Mouse (Mus musculus): ENCODE results near the gene Il18. TPM values are rescaled to one million over a fixed set of nuclear protein-coding genes. Genes with fewer than 3 reads are reported as not detected.

The Il18 gene
- polyA plus RNA-seq, 1 experiment from 2014 or later = 5.9 TPM

DNA sequence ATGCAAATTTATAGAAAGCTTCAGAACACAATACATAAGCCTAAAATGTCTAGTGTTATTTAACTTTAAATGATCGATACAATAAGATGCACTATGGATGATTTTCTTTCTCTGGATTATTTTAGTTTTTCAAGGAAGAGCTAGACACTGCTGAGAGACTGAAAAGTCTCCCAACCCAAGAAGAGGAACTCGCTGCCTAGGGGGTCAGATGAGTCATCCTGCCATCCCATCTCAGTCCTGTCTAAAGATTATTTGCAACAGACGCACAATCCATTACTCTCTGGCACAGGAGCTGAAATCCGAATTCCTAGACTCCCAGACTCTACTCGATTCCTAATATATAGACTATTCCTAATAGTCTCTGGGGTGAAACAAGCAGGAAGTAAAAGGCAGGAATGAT is 2.4 kb upstream of the Il18 start:
- Histone ChIP-seq H3K4me2 (no peak overlapping the region), H3K27ac (no peak overlapping the region), H3K9ac (no peak overlapping the region), H3K27me3 (no peaks in the 10 kb centered on the region), H3K4me1 (replicated peaks) (0 out of 2 replicates have a peak, but pooled peaks cover 4% of the 10 kb centered on the region), H3K36me3 (no peaks in the 10 kb centered on the region), H3K4me3 (replicated peaks) (no peak overlapping the region), H3K9me3 (replicated peaks) (no peaks in the 10 kb centered on the region)
- ATAC-seq (ENCODE audit: low read depth) = no peak
- DNase-seq = no peak
- 47% methylated on average over 5 of the region's 5 CpGs for WGBS (ENCODE audit: insufficient replicate concordance)

DNA sequence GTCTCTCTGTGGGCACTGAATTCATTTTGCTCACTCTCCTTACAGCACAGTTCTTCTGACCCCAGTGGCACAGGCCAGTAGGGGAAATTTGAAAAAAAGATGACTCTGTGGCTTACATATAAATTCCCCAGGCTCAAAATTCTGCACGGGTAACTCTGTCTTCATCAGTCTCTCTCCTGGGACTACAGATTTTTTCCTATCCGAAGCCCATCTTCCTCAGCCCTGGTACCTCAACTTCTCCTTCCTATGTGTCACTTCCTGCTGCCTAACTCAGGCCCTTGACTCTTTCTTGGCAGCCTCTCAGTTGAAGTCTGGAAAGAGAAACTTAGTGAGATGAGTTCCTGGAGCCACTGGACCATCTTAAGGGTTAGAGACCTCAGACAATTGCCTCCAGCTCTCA is 1.1 kb upstream of the Il18 start:
- H3K9ac ChIP-seq = no peak overlapping the region
- H3K36me3 ChIP-seq = no peaks in the 10 kb centered on the region
- 0 out of 2 replicates have a peak, but pooled peaks cover 4% of the 10 kb centered on the region for H3K4me1 ChIP-seq (replicated peaks)
- no peak for ATAC-seq (ENCODE audit: low read depth)
- no peaks in the 10 kb centered on the region for H3K9me3 ChIP-seq (replicated peaks)
- no peak overlapping the region for H3K4me3 ChIP-seq (replicated peaks)
- 26% methylated on average over 2 of the region's 2 CpGs for WGBS (ENCODE audit: insufficient replicate concordance)
- no peak for DNase-seq
- no peak overlapping the region for H3K4me2 ChIP-seq
- H3K27me3 ChIP-seq = no peaks in the 10 kb centered on the region
- no peak overlapping the region for H3K27ac ChIP-seq

DNA sequence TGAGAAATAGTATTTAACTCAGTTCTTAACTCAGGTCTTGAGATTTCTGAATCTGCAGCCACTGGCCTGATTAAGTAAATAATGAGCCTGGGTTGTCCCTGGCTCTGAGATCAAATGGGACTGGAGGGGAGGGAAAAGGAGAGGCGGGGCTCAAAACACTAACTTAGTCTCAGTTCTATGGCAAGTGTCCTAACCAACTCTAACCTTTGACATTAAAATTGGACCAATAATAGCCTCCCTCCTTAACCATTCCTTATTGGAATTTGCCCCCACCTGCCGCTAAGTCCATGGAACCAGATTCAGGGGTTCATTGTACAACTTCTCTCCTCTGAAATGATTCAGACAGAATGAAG is 443 bp downstream of the Il18 start, which contains the start of gene Bco2:
Bco2 (minus strand) TSS at position 88 of the 353 bp plus-strand sequence.
- Histone ChIP-seq H3K27me3 (no peaks in the 10 kb centered on the region), H3K4me2 (no peak within 1 kb of the TSS), H3K36me3 (no peaks in the 10 kb centered on the region), H3K9ac (no peak within 1 kb of the TSS), H3K4me3 (replicated peaks) (no peak within 1 kb of the TSS), H3K27ac (no peak within 1 kb of the TSS), H3K9me3 (replicated peaks) (no peaks in the 10 kb centered on the region), H3K4me1 (replicated peaks) (0 out of 2 replicates have a peak, but pooled peaks cover 4% of the 10 kb centered on the region)
- WGBS (ENCODE audit: insufficient replicate concordance) = 66% methylated on average over 2 of the region's 2 CpGs
- no peak for DNase-seq
- ATAC-seq (ENCODE audit: low read depth) = no peak

DNA sequence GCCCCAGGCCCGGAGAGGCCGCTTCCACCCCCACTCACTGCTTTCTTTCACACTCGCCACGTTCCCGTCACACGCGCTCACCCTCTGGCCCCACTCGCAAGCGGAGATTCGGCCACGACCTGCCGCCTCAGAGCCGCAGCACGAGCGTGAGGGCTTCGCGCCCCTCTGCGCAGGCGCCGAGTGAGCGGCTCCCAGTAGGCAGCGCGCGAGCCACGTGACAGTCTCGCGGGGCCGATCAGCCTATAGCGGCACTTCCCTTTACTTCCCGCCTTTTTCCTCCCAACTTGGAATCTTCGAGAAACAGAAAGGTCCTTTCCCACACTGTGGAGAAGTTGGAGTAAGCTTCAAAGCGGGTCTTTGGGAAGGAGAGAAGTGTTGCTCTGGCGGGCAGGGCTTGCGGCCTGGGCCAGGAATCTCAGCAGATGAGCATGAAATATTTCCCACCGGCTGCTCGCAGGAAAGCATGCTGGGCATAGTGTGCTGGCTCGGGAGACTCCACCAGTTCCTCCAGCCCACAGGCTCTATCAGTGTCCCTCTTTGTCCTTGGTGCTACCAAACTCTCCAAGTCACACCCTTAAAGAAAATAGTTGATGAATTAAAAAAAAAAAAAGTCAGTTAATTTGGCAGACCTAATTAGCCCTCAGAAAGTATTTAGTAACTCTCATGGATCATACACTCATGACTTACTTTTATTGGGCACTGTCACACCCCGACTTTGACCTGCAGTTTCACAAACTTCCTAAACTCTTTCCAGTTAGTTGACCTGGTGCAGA is 6.7 kb downstream of the Il18 start, which contains the start of gene Tex12:
Tex12 (minus strand) TSS at position 181 of the 773 bp plus-strand sequence.
- H3K9me3 ChIP-seq (replicated peaks) = no peaks in the 10 kb centered on the region
- H3K27ac ChIP-seq = no peak within 1 kb of the TSS
- no peak within 1 kb of the TSS for H3K4me2 ChIP-seq
- no peak for DNase-seq
- no peak within 1 kb of the TSS for H3K4me3 ChIP-seq (replicated peaks)
- ATAC-seq (ENCODE audit: low read depth) = no peak
- 82% methylated on average over 38 of the region's 38 CpGs for WGBS (ENCODE audit: insufficient replicate concordance)
- H3K9ac ChIP-seq = no peak within 1 kb of the TSS
- no peaks in the 10 kb centered on the region for H3K36me3 ChIP-seq
- H3K27me3 ChIP-seq = no peaks in the 10 kb centered on the region
- no peaks in the 10 kb centered on the region for H3K4me1 ChIP-seq (replicated peaks)

DNA sequence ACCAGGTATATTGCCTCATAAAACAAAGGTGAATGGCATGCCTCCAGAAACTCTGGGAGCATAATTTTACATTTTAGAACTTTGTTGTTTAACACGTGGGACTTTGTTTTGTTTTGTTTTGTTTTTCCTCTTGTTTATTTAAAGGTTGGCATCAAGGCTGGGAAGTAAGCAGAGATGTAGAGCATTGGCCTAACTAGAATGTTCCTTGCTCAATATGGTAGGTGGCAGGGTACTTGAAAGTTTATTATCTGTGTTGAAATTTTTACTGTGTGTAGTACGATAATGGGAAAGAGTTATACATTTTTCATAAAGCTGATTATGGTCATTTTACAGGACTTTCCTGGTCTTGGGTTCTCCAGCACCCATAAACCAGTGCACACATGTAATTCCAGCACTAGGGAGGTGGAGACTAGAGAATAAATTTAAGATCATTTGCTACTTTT is 7.3 kb downstream of the Il18 start:
- Histone ChIP-seq H3K27ac (no peak overlapping the region), H3K36me3 (no peaks in the 10 kb centered on the region), H3K4me2 (no peak overlapping the region), H3K9ac (no peak overlapping the region), H3K9me3 (replicated peaks) (no peaks in the 10 kb centered on the region), H3K27me3 (no peaks in the 10 kb centered on the region), H3K4me1 (replicated peaks) (no peaks in the 10 kb centered on the region), H3K4me3 (replicated peaks) (no peak overlapping the region)
- DNase-seq = no peak
- ATAC-seq (ENCODE audit: low read depth) = no peak
- WGBS (ENCODE audit: insufficient replicate concordance) = 65% methylated on average over 2 of the region's 2 CpGs

DNA sequence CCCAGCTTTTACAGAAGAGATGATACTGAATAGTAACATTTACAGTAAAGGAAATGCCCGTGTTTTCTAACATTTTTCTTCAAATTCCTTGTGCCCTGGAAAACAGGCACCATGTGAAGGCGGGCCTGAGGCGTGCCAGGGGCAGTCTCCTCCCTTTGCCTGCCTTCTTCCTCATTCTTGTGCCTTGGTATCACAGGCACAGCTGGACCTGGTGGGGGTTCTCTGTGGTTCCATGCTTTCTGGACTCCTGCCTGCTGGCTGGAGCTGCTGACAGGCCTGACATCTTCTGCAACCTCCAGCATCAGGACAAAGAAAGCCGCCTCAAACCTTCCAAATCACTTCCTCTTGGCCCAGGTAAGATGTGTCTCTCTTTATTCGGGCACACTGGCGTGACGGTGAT is 10.5 kb downstream of the Il18 start:
- 62% methylated on average over 7 of the region's 7 CpGs for WGBS (ENCODE audit: insufficient replicate concordance)
- H3K4me2 ChIP-seq = no peak overlapping the region

DNA sequence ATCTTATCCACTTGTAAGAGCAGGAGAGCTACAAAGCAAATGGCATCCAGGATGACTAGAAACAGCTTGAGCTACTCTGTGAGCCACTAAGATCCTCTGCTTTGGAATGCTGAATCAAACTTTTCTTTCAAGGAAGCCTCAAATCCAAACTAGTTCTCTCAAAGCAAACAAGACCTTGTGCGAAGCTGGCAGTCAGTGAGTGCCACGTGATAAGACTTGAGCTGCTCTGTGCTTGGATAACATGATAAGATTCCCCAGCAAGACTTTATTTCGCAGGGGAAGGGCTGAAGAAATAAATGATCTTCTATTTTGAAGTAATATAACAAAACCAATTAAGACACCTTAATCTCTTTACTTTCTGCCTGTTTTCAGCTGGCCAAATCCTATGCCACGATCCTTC is 11.3 kb downstream of the Il18 start:
- Histone ChIP-seq H3K27ac (no peak overlapping the region), H3K36me3 (no peaks in the 10 kb centered on the region), H3K9ac (no peak overlapping the region), H3K4me2 (no peak overlapping the region), H3K27me3 (no peaks in the 10 kb centered on the region), H3K4me3 (replicated peaks) (no peak overlapping the region), H3K9me3 (replicated peaks) (no peaks in the 10 kb centered on the region), H3K4me1 (replicated peaks) (no peaks in the 10 kb centered on the region)
- DNase-seq = no peak
- WGBS (ENCODE audit: insufficient replicate concordance) = 32% methylated on average over 4 of the region's 4 CpGs
- no peak for ATAC-seq (ENCODE audit: low read depth)

More for the DNA sequence above, 10.5 kb downstream of the Il18 start:
- no peak for DNase-seq
- Histone ChIP-seq H3K9me3 (replicated peaks) (no peaks in the 10 kb centered on the region), H3K27me3 (no peaks in the 10 kb centered on the region), H3K9ac (no peak overlapping the region), H3K4me1 (replicated peaks) (no peaks in the 10 kb centered on the region), H3K4me3 (replicated peaks) (no peak overlapping the region), H3K36me3 (no peaks in the 10 kb centered on the region), H3K27ac (no peak overlapping the region)
- no peak for ATAC-seq (ENCODE audit: low read depth)

DNA sequence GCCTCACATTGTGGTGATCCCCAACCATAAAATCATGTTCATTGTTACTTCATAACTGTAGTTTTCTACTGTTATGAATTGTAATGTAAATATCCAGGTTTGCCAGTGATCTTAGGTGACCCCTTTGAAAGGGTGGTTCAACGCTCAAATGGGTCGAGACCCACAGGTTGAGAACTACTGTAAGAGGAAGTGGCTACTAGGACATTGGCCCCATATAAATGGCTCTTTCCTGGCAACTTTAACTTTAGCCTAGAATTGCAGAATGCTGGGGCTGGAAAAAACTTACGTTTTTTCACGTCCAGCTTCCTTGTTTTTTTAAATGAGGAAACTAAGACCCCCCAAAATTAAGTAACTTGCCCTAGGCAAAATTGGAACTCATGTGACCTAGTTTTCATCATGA is 12.7 kb downstream of the Il18 start:
- WGBS (ENCODE audit: insufficient replicate concordance) = 52% methylated on average over 4 of the region's 4 CpGs
- Histone ChIP-seq H3K4me2 (no peak overlapping the region), H3K9ac (no peak overlapping the region), H3K27me3 (no peaks in the 10 kb centered on the region), H3K4me3 (replicated peaks) (no peak overlapping the region), H3K36me3 (no peaks in the 10 kb centered on the region), H3K9me3 (replicated peaks) (no peaks in the 10 kb centered on the region), H3K4me1 (replicated peaks) (no peaks in the 10 kb centered on the region), H3K27ac (no peak overlapping the region)
- no peak for DNase-seq
- ATAC-seq (ENCODE audit: low read depth) = no peak

DNA sequence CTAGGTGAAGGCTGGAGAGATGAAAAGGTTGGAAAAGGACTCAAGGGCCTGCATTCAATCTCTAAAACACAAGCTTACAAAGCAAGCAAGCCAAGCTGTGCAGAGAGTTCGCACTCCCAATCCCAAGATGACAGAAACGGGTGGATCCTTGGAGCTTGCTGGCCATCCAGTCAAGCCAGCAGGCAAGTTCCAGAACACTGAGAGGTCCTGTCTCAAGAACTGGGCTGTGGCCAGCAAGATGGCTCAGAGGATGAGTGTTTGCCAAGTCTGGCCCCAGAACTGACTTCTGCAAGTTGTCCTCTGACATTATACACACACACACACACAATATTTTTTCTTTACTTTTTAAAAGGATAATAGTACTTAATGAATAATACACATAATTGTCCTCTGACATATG is 13.3 kb downstream of the Il18 start:
- Histone ChIP-seq H3K9ac (no peak overlapping the region), H3K36me3 (no peaks in the 10 kb centered on the region), H3K4me3 (replicated peaks) (no peak overlapping the region), H3K27me3 (no peaks in the 10 kb centered on the region), H3K4me2 (no peak overlapping the region), H3K4me1 (replicated peaks) (no peaks in the 10 kb centered on the region), H3K9me3 (replicated peaks) (no peaks in the 10 kb centered on the region), H3K27ac (no peak overlapping the region)
- 67% methylated on average over 2 of the region's 2 CpGs for WGBS (ENCODE audit: insufficient replicate concordance)
- ATAC-seq (ENCODE audit: low read depth) (no peak), DNase-seq (no peak)

DNA sequence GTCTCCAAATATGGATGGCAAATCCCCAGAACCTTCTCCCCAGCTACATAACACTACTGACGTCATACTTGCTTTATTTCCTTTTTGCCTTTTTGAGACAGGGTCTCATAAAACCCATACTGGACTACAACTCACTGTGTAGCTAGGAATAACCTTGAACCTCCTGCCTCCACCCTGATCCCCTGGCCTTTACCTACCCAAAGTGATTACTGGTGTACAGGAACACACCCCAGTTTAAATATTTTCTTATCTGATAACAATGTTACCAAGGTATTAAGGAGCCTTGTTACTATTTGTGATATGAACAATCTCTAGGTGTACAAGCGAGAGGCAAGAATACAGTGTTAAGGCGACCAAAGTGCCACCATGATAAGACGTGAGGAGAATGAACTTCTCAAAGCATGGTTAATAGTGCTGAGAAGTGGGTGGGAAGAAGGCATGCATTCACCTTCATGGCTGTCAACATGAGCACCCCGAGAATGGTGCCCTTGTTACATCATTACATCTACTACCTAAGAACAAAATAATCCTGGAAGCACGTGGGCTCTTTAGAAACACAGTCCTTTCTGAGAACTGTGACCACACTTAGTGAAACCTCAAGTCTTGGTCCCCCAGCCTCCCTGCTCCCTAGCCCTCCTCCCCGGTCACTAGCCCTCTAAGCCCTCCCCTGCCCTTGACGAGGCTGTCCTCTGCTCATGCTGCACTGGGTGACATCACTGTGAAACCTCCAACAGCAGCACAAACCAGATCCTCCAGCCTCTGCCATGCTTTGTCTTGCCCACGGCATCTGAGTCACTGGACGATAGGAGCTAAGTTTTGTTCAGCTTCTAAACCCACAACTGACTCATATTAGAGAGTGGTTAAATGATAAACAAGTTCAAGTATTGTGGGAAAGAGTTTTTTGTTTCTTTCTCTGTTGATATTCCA is 15.2 kb downstream of the Il18 start:
- Histone ChIP-seq H3K4me3 (replicated peaks) (no peak overlapping the region), H3K27me3 (no peaks in the 10 kb centered on the region), H3K4me1 (replicated peaks) (no peaks in the 10 kb centered on the region), H3K4me2 (no peak overlapping the region), H3K9ac (no peak overlapping the region), H3K36me3 (no peaks in the 10 kb centered on the region), H3K27ac (no peak overlapping the region), H3K9me3 (replicated peaks) (no peaks in the 10 kb centered on the region)
- ATAC-seq (ENCODE audit: low read depth) (no peak), DNase-seq (no peak)
- WGBS (ENCODE audit: insufficient replicate concordance) = 56% methylated on average over 10 of the region's 10 CpGs

DNA sequence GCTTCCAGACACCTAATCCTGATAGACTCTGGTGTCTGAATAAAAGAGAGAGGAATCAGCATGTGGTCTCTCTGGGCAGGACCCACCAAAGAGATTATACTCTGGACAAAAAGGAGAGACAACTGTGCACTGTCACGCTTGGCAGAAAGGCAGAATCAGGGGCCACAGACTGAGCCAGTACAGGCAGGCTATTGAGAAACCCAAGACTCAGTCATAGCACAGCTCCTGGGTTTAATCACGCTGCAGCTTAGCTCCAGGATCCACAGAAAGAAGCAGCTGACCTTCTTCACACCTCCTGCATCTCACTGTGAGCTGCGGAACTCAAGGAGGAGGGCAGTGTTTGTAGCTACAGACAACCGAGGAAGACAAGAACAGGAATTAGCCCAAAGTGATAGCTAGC is 25.7 kb downstream of the Il18 start:
- Histone ChIP-seq H3K36me3 (no peaks in the 10 kb centered on the region), H3K27me3 (no peaks in the 10 kb centered on the region), H3K4me2 (no peak overlapping the region), H3K4me3 (replicated peaks) (no peak overlapping the region), H3K9ac (no peak overlapping the region), H3K4me1 (replicated peaks) (no peaks in the 10 kb centered on the region), H3K9me3 (replicated peaks) (no peaks in the 10 kb centered on the region), H3K27ac (no peak overlapping the region)
- ATAC-seq (ENCODE audit: low read depth) (no peak), DNase-seq (no peak)
- whole genome bisulfite sequencing (ENCODE audit: insufficient replicate concordance) = 33% methylated on average over 4 of the region's 4 CpGs

Measured in liver, embryonic 13.5 days (tissue).